Mouse (Mus musculus): Measurements from ENCODE around the gene Clic1. TPM values are rescaled to one million over a fixed set of nuclear protein-coding genes. Genes with fewer than 3 reads are reported as not detected.

Gene Clic1
- polyA plus RNA-seq, 1 experiment = 209 TPM

DNA sequence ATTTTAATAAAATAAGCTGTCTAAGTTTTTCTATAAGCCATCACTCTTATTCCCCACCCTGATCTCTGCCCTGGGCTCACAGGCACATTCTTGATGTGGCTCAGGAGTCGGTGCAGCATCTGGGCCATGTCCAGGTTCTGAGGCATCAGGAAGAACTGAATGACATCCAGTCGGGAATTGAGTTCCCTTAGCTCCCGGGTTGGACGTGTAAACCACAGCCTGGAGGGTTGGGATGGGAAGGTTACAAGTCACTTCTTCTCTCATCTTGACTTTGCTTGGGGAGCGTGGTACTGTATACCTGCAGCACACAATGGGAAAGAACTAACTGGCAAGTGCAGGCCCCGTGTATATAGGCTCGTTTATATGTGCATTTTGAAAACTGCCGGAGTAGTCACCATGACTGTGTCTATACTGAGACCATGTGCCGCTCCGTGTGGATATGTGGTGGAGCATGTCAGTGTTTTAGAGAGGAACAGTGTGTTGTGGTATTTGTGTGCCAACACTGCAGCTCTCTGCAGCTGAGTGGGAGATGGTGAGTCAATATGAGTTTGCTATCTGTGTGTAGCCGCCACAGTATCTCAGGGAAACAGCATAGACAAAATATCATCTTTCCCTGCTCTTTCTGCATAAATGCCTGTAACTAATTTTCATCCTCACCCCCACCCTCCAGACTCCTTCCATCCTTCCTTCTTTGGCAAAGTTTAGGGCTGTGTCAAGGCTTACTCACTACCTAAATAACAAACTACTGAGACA lies 10.5 kb upstream of the Clic1 start:
- no peak for DNase-seq (ENCODE audit: low read depth, low spot score)
- WGBS = 89% methylated on average over 11 of the region's 11 CpGs

DNA sequence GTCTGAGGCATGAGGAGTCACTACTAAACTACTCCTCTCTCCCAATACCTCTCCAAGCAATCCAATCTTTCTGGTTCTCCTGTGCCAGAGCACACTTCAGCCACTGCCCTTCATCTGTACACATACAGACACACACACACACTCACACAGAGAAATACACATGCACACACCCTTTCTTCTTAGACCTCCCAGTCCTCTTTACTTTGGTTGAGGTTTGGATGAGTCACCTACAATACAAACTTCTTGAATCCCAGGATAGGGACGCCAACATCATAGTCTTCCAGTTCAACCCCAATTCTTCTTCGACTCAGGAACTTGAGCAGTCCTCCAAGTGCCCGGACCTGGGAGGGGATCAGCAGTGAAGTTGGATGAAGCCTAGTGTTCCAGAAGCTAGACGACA lies 6.0 kb upstream of the Clic1 start:
- 45% methylated on average over 4 of the region's 4 CpGs for WGBS
- DNase-seq (ENCODE audit: low read depth, low spot score) = no peak

DNA sequence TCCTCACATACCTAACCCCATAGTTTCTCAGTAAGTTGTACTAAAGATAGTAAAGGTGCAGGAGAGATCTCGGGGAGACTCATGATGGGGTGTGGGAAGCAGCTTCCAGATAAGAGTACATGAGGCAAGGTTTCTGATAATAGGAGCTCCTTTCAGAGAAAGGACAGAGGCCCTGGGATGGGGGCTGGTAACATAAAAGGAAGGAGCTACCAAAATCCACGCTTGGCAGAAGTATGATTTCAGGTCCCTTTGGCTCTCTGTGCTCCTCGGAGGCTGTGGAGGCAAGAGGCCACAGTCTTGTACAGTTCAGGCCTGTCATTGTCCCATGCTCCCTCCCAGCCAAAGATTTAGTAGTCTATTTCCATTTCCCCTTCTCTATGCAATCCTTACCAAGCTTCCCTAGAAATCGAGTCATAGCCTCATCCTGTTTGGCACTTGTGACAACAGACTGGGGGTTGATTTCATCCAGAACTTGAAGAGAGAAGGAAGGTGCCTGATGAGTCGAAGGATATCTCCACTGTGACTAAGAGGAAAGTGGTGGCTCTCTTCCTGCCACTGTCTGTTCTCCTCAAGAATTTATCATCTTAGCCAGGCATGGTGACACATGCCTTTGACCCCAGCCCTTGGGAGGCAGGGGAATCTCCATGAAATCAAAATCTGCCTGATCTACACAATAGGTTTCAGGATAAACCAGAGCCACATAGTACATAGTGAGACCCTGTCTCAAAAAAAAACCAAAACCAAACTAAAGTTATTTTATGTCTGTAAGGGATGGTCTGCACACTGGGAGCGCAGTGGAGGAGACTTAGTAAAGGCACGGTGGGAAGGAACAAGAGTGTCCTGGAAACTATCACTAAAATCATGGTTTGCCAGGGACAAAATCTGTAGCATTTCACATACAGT lies 4.6 kb upstream of the Clic1 start:
- whole genome bisulfite sequencing = 78% methylated on average over 7 of the region's 7 CpGs
- DNase-seq (ENCODE audit: low read depth, low spot score) = no peak

DNA sequence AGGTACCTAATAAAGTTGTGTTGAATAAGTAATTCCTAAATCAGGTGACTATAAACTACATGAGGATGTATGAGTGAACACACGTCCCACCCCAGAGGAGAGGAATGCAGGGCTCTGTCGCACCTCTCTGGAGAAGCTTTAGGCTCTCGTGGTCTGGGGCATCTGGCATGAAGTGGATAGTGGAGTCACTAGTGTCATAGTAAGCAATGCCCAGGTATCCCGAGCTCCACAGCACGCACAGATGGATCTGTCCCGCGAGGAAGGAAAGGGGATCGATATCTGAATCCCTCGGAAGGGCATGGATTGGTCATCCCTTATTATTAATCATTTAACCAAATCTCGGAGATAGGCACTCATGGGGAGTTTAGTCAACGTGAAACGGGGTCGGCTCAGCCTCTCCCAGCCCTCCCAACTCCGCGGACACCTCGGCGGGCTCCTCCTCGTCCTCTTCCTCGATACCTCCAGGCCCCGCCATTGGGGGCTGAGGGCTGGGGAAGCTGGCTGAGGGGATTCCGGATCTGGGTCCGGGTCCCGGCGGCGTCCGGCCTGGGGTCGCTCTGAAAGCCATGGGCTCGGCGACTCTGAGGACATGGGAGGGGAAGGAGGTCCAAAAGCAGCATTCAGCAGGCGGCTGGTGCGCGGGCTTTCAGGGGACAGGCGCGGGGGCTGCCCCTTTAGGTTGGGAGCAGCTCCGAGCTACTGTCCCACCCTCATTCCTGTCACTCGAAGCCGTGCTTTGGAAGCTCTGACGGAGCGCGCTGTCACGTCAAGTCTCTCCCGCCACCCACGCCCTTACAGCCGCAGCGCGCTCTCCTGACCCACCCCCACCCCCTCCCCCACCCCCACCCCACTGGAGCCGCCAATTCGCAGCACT lies 3.7 kb upstream of the Clic1 start:
- DNase-seq (ENCODE audit: low read depth, low spot score) = no peak
- WGBS = 4% methylated on average over 48 of the region's 48 CpGs

DNA sequence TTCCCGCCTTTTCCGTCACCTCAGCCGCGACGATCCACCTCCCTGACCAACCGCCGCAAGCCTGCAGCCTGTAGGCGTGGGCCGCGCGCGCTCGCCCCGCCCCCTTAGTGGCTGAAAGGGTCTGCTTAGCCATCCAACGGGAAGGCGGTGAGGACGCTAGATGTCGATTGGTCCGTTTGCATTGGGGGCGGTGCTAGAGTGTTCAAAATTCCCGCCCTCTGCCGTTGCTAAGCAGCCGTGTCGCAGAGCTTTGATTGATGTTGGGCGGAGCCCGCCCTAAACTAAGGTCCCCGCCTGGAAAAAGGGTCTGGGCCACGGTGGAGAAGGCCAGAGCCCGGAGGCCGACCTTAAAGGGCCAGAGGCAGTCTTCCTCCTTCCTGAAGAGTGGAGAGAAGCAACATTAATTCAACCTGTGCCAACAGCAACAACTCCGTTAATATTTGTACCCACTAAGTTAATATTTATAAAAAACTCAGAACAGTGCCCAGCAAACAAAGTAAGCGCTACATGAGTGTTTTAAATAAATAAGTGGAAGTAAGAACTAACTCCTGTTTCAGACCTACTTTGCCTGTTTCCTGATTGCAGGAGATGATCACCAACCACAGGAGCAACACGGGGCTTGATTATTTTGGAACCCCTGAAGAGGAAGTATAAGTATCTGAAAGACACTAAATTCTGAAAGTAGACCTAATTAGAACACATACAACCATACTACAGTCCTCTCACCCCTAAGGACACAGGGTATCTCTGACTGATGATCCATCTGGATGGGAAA lies 2.9 kb upstream of the Clic1 start, which contains the start of gene Msh5:
Gene Msh5 (minus strand): TSS at position 65 of the 775 bp plus-strand sequence.
- DNase-seq (ENCODE audit: low read depth, low spot score) = no peak
- 1% methylated on average over 33 of the region's 33 CpGs for WGBS

DNA sequence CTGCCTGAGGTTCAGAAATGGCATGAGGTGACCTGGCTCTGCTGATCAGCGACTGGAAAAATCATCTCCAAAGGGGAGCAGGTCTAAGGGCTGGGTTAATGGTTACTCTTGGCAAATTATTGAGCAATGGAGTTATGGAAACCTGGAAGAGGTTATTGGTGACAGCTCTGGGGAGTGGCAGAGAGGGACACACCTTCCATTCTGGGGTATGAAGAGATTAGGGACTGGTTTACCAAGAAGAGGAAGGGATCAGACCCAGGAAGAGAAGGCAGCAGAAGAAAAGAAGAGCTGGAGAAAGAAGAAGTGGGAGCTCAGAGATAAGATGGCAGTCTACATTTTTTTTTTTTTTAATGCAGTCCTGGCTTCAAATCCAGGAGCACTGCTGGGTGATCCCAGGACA lies 2.1 kb upstream of the Clic1 start:
- no peak for DNase-seq (ENCODE audit: low read depth, low spot score)
- 9% methylated on average over 1 of the region's 1 CpGs for WGBS

DNA sequence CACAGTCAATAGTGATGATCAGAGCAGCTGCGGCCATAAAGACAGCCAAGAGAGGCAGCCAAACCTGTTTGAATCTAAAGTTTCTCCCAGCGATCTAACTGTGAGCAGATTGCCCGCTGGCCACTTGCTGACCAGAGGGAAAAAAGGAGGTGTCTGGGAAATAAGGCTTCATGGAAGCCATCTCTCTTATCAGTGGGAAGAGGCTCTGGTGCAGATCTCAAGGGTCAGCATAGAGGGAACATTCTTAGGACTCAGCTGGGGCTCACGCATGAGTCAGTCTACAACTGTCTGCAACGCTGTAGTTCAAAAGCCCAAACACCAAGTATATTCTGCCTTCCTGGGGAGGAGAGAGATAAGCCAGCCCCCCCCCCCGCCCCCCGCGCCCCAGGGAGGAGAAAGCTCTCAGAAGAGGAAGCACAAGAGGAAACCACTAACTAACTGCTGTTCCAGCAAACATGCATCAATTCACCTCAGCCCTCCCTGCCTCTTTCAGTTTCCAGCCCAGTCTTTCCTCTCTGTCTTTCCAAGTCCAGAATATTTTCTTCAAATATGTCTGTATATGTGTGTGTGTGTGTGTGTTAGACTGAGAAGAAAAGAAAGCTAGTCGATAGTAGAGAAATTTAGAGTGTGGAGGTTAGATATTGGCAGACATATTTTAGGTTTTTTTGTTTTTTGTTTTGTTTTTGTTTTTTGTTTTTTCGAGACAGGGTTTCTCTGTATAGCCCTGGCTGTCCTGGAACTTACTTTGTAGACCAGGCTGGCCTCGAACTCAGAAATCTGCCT lies 1.4 kb upstream of the Clic1 start:
- 13% methylated on average over 11 of the region's 11 CpGs for WGBS
- DNase-seq (ENCODE audit: low read depth, low spot score) = no peak

DNA sequence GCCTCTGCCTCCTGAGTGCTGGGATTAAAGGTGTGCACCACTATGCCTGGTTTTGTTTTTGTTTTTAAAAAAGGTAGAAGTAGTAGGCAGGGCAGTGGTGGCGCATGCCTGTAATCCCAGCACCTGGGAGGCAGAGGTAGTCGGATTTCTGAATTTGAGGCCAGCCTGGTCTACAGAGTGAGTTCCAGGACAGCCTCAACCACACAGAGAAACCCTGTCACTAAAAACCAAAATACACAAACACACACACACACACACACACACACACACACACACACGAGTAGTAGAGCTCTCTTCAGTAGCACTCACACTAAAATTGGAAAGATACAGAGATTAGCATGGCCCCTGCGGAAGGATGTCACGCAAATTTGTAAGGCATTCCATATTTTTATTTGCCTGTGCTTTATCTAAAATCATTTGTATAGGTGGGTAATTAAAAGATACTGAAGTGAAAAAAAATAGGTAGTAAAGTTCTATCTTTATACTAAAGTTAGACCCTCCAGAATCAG lies 780 bp upstream of the Clic1 start:
- whole genome bisulfite sequencing = 50% methylated on average over 5 of the region's 5 CpGs
- no peak for DNase-seq (ENCODE audit: low read depth, low spot score)

DNA sequence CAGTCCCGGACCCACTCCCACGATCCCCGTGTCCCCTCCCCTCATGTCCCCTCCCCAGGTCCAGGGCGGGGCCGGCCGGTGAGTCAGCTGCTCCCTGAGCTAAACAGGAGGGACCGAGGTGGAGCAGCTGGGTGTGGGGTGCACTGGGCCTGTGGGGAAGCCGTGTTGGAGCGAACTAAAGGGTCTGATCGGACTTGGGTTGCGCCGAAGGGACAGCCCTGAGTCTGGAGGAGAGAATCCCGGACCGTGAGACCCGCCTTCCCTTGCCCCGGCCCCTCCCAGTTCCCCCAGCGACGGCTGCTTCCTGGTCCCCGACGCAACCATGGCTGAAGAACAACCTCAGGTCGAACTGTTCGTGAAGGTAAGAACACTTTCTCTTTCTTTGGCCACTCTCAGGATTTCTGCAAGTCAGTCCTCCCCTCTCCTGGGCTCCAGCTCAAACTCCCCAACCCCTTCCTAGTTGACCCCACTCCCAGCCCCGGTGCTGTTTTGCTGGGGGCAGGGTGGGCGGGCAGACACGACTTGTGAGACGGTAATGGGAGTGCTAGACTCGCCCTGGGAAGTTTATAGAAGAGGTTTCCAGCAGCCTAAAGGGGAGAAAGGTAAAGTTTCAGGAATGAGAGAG lies 472 bp downstream of the Clic1 start:
- 2% methylated on average over 27 of the region's 27 CpGs for WGBS
- DNase-seq (ENCODE audit: low read depth, low spot score) = no peak

DNA sequence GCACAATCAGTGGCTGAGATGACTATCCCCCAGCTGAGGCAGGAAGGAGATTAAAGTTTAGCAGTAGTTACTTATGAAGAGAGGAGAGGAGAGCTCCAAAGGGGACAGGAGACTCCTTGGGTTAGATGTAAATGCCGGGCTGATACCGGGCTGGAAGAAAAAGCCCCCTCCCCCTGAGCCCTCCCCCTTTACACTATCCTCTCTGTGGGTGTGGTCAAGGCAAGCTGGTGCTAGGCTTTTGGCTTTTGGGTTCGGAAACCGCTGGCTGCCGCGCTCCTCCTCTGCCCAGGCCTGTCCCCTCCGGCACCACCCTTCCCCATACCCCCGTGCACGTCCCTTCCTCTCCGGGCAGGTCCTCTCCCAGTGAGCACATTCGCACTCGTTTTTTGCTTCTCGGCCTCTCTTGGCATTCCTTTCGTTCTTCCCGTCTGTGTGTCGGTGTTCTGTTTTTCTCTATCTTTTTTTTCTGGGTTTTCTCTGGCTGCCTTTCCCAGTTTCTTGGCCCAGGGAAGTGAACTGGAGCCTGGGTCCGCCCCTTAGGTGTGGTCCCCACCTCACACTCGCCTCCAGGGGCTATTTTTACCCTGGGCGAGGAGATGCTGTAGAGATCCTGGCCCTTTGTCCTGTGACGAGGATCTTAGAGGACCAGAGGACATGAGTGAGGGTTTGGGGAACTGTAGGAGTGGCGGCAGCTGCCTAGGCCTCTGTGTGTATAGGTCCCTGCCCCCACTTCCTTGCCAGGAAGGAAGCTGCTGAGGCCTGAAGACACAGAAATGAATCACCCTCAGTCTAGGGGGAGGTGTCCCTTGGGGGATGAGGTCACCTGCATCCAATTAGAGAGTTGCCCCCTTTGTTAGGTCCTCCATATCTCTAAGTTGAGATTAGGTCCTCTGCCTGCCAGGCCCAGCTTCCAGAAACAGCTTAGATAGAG lies 1.7 kb downstream of the Clic1 start:
- DNase-seq (ENCODE audit: low read depth, low spot score) = no peak
- WGBS = under 1% methylated on average over 21 of the region's 21 CpGs

DNA sequence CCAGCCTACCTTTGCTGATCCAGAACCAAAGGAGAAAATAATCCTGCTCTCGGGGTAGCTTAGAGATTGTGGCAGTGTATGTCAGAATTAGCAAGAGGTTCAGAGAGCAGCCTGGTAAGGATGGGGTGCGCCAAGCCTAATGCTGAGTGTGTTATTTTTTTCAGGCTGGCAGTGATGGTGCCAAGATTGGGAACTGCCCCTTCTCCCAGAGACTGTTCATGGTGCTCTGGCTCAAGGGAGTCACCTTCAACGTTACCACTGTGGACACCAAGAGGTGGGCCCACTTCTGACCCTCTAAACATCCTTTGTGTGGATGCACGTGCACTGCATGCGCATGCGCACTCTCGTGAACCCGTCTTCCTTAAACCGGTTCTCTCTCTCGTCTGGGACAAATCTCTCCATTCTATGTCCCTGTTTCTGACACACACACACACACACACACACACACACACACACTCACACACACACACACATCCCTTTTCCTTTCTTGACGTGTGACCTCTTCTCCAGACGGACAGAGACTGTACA lies 2.6 kb downstream of the Clic1 start:
- DNase-seq (ENCODE audit: low read depth, low spot score) = no peak
- WGBS = 76% methylated on average over 12 of the region's 12 CpGs

DNA sequence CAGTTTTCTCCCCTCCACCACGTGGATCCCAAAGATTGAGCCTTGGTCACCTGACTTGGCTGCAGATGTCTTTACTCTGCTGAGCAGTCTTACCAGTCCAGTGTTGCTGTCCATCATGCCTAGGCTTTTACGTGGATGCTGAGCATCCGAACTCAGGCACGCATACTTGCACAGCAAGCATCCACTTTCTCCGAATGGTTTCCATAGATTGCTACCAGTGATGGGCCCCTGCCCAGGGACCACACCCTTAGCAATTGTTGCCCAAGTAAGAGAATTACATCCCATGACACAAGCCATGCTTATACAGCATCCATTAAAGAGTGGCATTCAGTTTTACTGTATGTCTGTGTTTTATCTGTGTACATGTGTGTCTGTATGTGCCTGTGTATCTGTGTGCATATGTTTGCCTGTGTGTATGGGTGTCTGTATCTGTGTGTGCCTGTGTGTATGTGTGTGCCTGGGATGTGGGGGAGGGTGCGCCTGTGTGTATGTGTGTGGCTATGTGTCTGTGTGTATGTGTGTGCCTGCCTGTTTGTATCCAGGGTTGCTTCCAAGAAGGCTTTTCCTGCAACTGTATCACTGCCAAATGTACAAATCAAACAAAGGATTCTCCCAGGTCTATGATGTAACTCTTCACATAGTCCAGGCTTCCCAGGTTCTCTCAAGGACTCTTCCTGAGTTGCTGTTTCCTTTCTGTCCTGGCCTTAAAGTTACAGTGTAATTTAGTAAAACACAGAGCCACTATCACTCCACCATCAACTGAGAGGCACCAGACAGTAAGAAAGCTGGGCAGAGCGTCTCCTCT lies 6.1 kb downstream of the Clic1 start:
- no peak for DNase-seq (ENCODE audit: low read depth, low spot score)
- 81% methylated on average over 7 of the region's 7 CpGs for WGBS

DNA sequence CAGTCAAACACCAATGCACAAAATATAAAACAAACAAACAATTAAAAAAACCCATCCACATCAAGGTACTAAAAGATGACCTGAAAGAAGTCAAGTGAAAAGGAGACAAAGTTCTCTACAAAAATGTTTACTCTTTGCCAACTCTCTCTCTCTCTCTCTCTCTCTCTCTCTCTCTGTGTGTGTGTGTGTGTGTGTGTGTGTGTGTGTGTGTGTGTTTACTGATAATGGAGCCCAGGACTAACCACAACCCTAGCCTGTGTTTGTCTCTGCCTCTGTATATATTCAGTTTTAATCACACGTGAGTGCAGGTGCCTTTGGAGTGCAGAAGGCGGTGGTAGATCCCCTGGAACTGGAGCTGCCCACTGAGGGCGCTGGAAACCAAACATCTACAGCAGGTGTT lies 7.3 kb downstream of the Clic1 start:
- 74% methylated on average over 3 of the region's 3 CpGs for WGBS
- no peak for DNase-seq (ENCODE audit: low read depth, low spot score)

DNA sequence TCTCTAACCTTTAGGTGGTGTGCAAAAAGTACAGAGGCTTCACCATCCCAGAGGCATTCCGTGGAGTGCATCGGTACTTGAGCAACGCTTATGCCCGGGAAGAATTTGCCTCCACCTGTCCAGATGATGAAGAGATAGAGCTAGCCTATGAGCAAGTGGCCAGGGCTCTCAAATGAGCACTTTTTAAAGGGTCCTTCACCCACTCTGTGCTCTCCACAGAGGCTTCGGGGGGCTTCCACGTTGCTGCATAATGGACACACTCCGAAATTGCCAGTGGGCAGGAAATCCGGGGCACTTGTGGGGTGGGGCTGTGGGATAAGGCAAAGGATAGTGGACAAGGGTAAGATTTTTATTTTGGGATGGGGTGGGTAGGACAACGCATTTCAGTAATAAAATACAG lies 8.6 kb downstream of the Clic1 start:
- no peak for DNase-seq (ENCODE audit: low read depth, low spot score)
- 51% methylated on average over 9 of the region's 9 CpGs for WGBS

DNA sequence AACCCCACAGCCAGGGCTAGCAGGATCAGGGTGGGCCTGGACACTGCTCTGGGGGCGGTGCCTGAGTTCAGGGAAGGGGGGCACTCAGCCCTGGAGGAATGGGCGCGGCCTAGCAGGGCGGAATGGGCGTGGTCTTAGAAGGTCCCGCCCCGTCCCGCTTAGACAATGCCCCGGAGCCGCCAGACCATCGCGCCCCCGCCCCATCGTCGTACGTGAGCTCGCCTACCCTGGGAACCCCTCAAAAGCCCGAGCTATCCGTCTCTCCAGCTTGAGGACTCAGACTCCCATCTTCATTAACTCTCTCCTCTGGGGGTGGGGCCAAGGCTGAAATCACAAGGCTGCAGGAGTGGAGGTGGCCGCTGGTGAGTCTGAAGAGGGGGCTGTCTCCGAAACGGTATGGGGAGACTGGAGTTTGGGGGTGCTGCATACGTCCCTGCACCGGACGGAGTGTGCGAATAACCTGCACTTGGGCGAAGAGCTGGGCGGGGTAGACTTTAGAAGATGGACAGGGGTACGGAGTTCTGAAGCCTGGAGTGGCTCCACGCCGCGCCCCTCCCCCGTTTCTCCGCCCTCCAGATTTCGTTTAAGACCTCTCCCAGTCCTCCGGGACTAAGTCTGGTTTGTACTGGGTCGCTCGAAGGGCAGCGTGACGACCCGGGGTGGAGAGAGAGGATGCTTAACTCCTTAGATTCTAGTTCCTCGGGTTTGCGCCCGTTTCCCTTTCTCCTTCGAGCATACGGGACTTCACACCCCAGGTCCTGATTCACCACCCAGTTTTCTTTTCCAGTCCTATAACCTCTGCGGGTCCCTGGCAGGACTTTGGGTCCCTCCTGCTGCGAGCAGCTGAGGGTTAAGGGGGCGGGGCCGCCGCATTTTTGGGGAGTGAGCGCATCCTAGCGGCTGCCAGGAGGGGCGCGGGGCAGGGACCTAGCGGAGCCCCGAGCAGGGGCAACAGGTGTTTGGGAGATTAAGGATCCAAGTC lies 9.4 kb downstream of the Clic1 start, which contains the start of gene Ddah2:
Gene Ddah2 (plus strand): TSS at position 125 of the 982 bp plus-strand sequence.
- DNase-seq (ENCODE audit: low read depth, low spot score) = no peak
- WGBS = under 1% methylated on average over 57 of the region's 57 CpGs
